Mouse (Mus musculus) brain, embryonic 14.5 days (tissue): ENCODE results near the gene Isoc2a.

ENCODE experiments used
- CTCF ChIP-seq: fragments of 200-500 bp; IDR thresholded peaks from 2 replicates; pipeline ENCODE4 v1.5.1; 2012; ENCODE audit warnings: inconsistent platforms, mild to moderate bottlenecking, moderate library complexity, borderline replicate concordance; ENCODE audit not compliant: insufficient read depth, insufficient read length; ENCODE audit errors: extremely low read depth
- POLR2A ChIP-seq: fragments of 200-500 bp; IDR thresholded peaks from 2 replicates; pipeline ENCODE4 v1.6.1; 2012; ENCODE audit warnings: mild to moderate bottlenecking, inconsistent platforms, borderline replicate concordance; ENCODE audit not compliant: poor library complexity, insufficient read depth, insufficient read length, severe bottlenecking; ENCODE audit errors: extremely low read depth

- no peak for TF ChIP-seq POLR2A
- no peak for TF ChIP-seq CTCF
Observed at GRCm38 (mm10) chr7:4851315-4851688, 25.7 kb upstream of the Isoc2a start.
